Mouse (Mus musculus) midbrain, postnatal 0 days (tissue): Measurements from ENCODE around the gene Notum. TPM values are rescaled to one million over a fixed set of nuclear protein-coding genes. Genes with fewer than 3 reads are reported as not detected.

ENCODE experiments used
- ATAC-seq: fragments of 200-750 bp; cut with Nextera tagmentation; 2 replicates; pipeline ENCODE4 v1.8.0; 2017; ENCODE audit warnings: moderate number of reproducible peaks, mild to moderate bottlenecking, moderate TSS enrichment, moderate library complexity; ENCODE audit not compliant: low FRiP score
- DNase-seq: peaks from one replicate; pipeline ENCODE4 v3.0.0-alpha.2; 2015; ENCODE audit warnings: low spot score
- H3K27ac ChIP-seq: fragments of 300-500 bp; sonication (generic); 2 replicates; pipeline ENCODE4 v1.5.1; 2014; ENCODE audit warnings: low read depth, mild to moderate bottlenecking, low read length, mixed read lengths
- H3K27me3 ChIP-seq: fragments of 300-500 bp; sonication (generic); 2 replicates; pipeline ENCODE4 v1.6.1; 2014; ENCODE audit warnings: low read length, control low read depth, mixed read lengths; ENCODE audit not compliant: insufficient read depth
- H3K36me3 ChIP-seq: fragments of 300-500 bp; sonication (generic); 2 replicates; pipeline ENCODE4 v1.6.1; 2014; ENCODE audit warnings: low read length, control low read depth, mixed read lengths; ENCODE audit not compliant: insufficient read depth
- H3K4me1 ChIP-seq: fragments of 300-500 bp; sonication (generic); 2 replicates; pipeline ENCODE4 v1.6.1; 2014; ENCODE audit warnings: mild to moderate bottlenecking, control low read depth, antibody characterized with exemption, low read length, mixed read lengths; ENCODE audit not compliant: insufficient read depth
- H3K4me2 ChIP-seq: fragments of 300-500 bp; sonication (generic); 2 replicates; pipeline ENCODE4 v1.6.1; 2014; ENCODE audit warnings: low read depth, mild to moderate bottlenecking, low read length, mixed read lengths; ENCODE audit not compliant: poor library complexity, severe bottlenecking
- H3K4me3 ChIP-seq: fragments of 300-500 bp; sonication (generic); 2 replicates; pipeline ENCODE4 v1.5.1; 2014; ENCODE audit warnings: low read depth, mild to moderate bottlenecking, low read length, moderate library complexity
- H3K9ac ChIP-seq: fragments of 300-500 bp; sonication (generic); replicated peaks from 2 replicates; pipeline ENCODE4 v1.6.1; 2014; ENCODE audit warnings: mild to moderate bottlenecking, low read length, moderate library complexity, mixed read lengths; ENCODE audit not compliant: poor library complexity, severe bottlenecking
- H3K9me3 ChIP-seq: fragments of 300-500 bp; sonication (generic); 2 replicates; pipeline ENCODE4 v1.6.1; 2016; ENCODE audit warnings: low read length, control low read depth
- CTCF ChIP-seq: IDR thresholded peaks from 2 replicates; pipeline ENCODE4 v1.5.1; 2016; ENCODE audit warnings: antibody characterized with exemption, mild to moderate bottlenecking
- WGBS: fragments of 180-500 bp; shearing (Covaris S2); extraction: QIAGEN DNeasy Blood & Tissue Kit; methylation state at CpG from one replicate; pipeline ENCODE4 v1.1.7; 2014; 5-methylcytosine and 5-hydroxymethylcytosine counted together
- polyA plus RNA-seq: library from polyadenylated mRNA; unstranded; fragments of >200 nt; fragmentation: Nextera tagmentation; extraction: Ambion mirVana; gene quantifications from 2 replicates; pipeline ENCODE4 v1.2.1, GENCODE M21; 2015
- total RNA-seq: library from RNA; depleted of rRNA; stranded (reverse); fragments of >200 nt; gene quantifications from 2 replicates; pipeline ENCODE4 v1.2.3, GENCODE M21; 2014

The Notum gene
- total and polyA plus RNA-seq, 2 experiments from 2014 or later: 3.1 to 5.5 TPM

- 67% methylated on average over 4 of the region's 4 CpGs for WGBS
These were observed 29.1 kb downstream of the Notum start for GRCm38 (mm10) chr11:120631726-120632448.

GRCm38 (mm10) chr11:120630881-120631725 is 29.9 kb downstream of the Notum start:
- ATAC-seq (no peak), DNase-seq (no peak)
- H3K36me3 ChIP-seq: peaks cover 25% of the 10 kb centered on the region
- 41% methylated on average over 7 of the region's 7 CpGs for WGBS
- H3K27ac ChIP-seq: no peak overlapping the region; the same call in 1 of the 2 replicates
- H3K4me3 ChIP-seq: 0 out of 2 replicates have a peak overlapping the region, but pooled peaks have one; percentile 89
- no peak for TF ChIP-seq CTCF
- H3K4me1 ChIP-seq: peaks cover 5% of the 10 kb centered on the region
- H3K9me3 ChIP-seq: no peaks in the 10 kb centered on the region
- H3K9ac ChIP-seq: peak overlapping the region; percentile 39; the same call in 1 of the 2 replicates
- H3K4me2 ChIP-seq: peak overlapping the region; percentile 96; the same call in 1 of the 2 replicates
- no peaks in the 10 kb centered on the region for H3K27me3 ChIP-seq

More at GRCm38 (mm10) chr11:120631726-120632448, 29.1 kb downstream of the Notum start:
- H3K9me3 ChIP-seq: no peaks in the 10 kb centered on the region
- peak overlapping the region; percentile 91; the same call in 1 of the 2 replicates for H3K27ac ChIP-seq
- no peak for TF ChIP-seq CTCF
- H3K4me2 ChIP-seq: peak overlapping the region; percentile 96
- peaks cover 5% of the 10 kb centered on the region for H3K4me1 ChIP-seq
- no peaks in the 10 kb centered on the region for H3K27me3 ChIP-seq
- DNase-seq: no peak
- peak overlapping the region; percentile 89 for H3K4me3 ChIP-seq
- peak overlapping the region; percentile 83 for H3K9ac ChIP-seq
- no peak for ATAC-seq
- peaks cover 25% of the 10 kb centered on the region for H3K36me3 ChIP-seq

DNA sequence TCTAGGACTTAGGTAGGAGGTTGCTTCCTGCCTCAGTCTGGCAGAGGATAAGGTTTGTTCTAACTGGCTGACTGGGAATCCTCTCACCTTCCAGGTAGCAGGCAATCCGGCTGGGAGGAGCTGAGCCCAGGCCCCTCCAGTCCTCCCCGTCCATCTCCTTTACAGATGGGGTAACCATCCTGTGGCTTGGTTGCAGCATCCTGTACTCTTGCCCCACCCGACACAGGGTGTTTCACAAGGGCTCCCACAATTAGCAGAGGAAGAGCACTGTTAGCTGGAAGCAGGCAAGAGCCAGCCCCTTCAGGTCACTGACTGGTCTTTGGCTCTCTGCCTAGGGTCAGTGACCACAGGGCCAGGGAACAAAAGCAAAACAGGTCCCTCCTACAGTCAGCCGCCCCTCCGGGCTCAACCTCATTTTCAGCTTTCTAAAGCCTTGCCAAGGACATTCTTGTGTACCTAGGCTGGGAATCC is 30.5 kb downstream of the Notum start:
- Histone ChIP-seq H3K4me3 (no peak overlapping the region), H3K27ac (no peak overlapping the region; the same call in 1 of the 2 replicates), H3K9ac (peak overlapping the region; percentile 39; the same call in 1 of the 2 replicates), H3K36me3 (peaks cover 25% of the 10 kb centered on the region), H3K4me1 (peaks cover 5% of the 10 kb centered on the region), H3K27me3 (no peaks in the 10 kb centered on the region), H3K4me2 (no peak overlapping the region), H3K9me3 (no peaks in the 10 kb centered on the region)
- WGBS: 37% methylated on average over 5 of the region's 5 CpGs
- TF ChIP-seq CTCF: no peak
- no peak for DNase-seq
- ATAC-seq: no peak

- peaks cover 25% of the 10 kb centered on the region for H3K36me3 ChIP-seq
- DNase-seq (no peak), ATAC-seq (no peak)
- no peaks in the 10 kb centered on the region for H3K27me3 ChIP-seq
- no peak overlapping the region for H3K27ac ChIP-seq
- no peaks in the 10 kb centered on the region for H3K9me3 ChIP-seq
- no peak for TF ChIP-seq CTCF
- no peak overlapping the region for H3K4me3 ChIP-seq
- H3K4me2 ChIP-seq: no peak overlapping the region
- WGBS: 32% methylated on average over 7 of the region's 7 CpGs
- peaks cover 8% of the 10 kb centered on the region for H3K4me1 ChIP-seq
- H3K9ac ChIP-seq: no peak overlapping the region
These were observed 31.1 kb downstream of the Notum start for GRCm38 (mm10) chr11:120629911-120630310.

DNA sequence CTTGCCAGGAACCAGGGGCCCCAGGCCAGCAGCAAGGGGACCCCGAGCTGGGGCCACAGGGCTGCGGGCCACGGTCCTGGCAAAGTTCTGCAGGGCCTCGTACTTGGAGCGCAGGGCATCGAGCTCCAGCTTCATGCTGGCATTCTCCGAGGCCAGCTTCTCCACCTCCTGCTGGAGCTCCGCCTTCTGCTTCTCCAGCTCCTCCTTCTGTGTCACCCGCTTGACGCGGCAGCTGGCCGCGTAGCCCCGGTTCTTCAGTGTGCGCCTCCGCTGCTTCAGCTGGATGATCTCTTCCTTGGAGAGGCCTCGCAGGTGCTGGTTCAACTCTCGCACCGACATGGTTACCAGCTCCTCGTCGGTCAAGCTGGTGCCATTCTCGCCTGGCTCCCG is 31.6 kb downstream of the Notum start:
- no peaks in the 10 kb centered on the region for H3K27me3 ChIP-seq
- TF ChIP-seq CTCF: no peak
- H3K4me1 ChIP-seq: peaks cover 8% of the 10 kb centered on the region
- no peak for DNase-seq
- no peak overlapping the region for H3K4me2 ChIP-seq
- WGBS: 76% methylated on average over 23 of the region's 23 CpGs
- H3K9me3 ChIP-seq: no peaks in the 10 kb centered on the region
- no peak for ATAC-seq
- peaks cover 25% of the 10 kb centered on the region for H3K36me3 ChIP-seq
- H3K4me3 ChIP-seq: no peak overlapping the region
- no peak overlapping the region for H3K9ac ChIP-seq
- H3K27ac ChIP-seq: no peak overlapping the region
